Mouse (Mus musculus) forebrain, embryonic 16.5 days (tissue): Measurements from ENCODE around the gene Vgll1. TPM values are rescaled to one million over a fixed set of nuclear protein-coding genes. Genes with fewer than 3 reads are reported as not detected.

Experiments
- ATAC-seq: fragments of 200-750 bp; cut with Nextera tagmentation; 2 replicates; pipeline ENCODE4 v1.8.0; 2017; ENCODE audit warnings: mild to moderate bottlenecking, moderate library complexity
- H3K27ac ChIP-seq: fragments of 300-500 bp; sonication (generic); 2 replicates; pipeline ENCODE4 v1.5.1; 2014; ENCODE audit warnings: low read length, control low read depth
- H3K27me3 ChIP-seq: fragments of 300-500 bp; sonication (generic); replicated peaks from 2 replicates; pipeline ENCODE4 v1.6.1; 2014; ENCODE audit warnings: low read length; ENCODE audit not compliant: control insufficient read depth, insufficient read depth
- H3K36me3 ChIP-seq: fragments of 300-500 bp; sonication (generic); 2 replicates; pipeline ENCODE4 v1.6.1; 2014; ENCODE audit not compliant: control insufficient read depth, insufficient read depth
- H3K4me1 ChIP-seq: fragments of 300-500 bp; sonication (generic); replicated peaks from 2 replicates; pipeline ENCODE4 v1.6.1; 2014; ENCODE audit warnings: low read length; ENCODE audit not compliant: control insufficient read depth, insufficient read depth
- H3K4me2 ChIP-seq: fragments of 300-500 bp; sonication (generic); 2 replicates; pipeline ENCODE4 v1.6.1; 2014; ENCODE audit warnings: mild to moderate bottlenecking, low read length, control low read depth
- H3K4me3 ChIP-seq: fragments of 300-500 bp; sonication (generic); replicated peaks from 2 replicates; pipeline ENCODE4 v1.5.1; 2014; ENCODE audit warnings: mild to moderate bottlenecking, low read length, control low read depth
- H3K9ac ChIP-seq: fragments of 300-500 bp; sonication (generic); replicated peaks from 2 replicates; pipeline ENCODE4 v1.6.1; 2014; ENCODE audit warnings: low read depth, low read length, control low read depth
- H3K9me3 ChIP-seq: fragments of 300-500 bp; sonication (generic); 2 replicates; pipeline ENCODE4 v1.6.1; 2016; ENCODE audit warnings: low read length; ENCODE audit not compliant: control insufficient read depth
- WGBS: fragments of 180-500 bp; shearing (Covaris S2); extraction: QIAGEN DNeasy Blood & Tissue Kit; methylation state at CpG from one replicate; pipeline ENCODE4 v1.1.7; 2014; 5-methylcytosine and 5-hydroxymethylcytosine counted together
- polyA plus RNA-seq: library from polyadenylated mRNA; unstranded; fragments of >200 nt; fragmentation: Nextera tagmentation; extraction: Ambion mirVana; gene quantifications from 2 replicates; pipeline ENCODE4 v1.2.1, GENCODE M21; 2015

The Vgll1 gene
- not detected in 2 replicates for polyA plus RNA-seq

GRCm38 (mm10) chrX:57087806-57088205 is at the start of gene Vgll1:
Vgll1 (plus strand) TSS chrX:57088106.
- ATAC-seq, result no peak
- Histone ChIP-seq H3K27ac (no peak within 1 kb of the TSS), H3K4me2 (no peak within 1 kb of the TSS), H3K36me3 (no peaks in the 10 kb centered on the region), H3K9ac (no peak within 1 kb of the TSS), H3K27me3 (no peaks in the 10 kb centered on the region), H3K4me3 (no peak within 1 kb of the TSS), H3K4me1 (no peaks in the 10 kb centered on the region), H3K9me3 (no peaks in the 10 kb centered on the region)
- 81% methylated on average over 4 of the region's 4 CpGs for WGBS

DNA sequence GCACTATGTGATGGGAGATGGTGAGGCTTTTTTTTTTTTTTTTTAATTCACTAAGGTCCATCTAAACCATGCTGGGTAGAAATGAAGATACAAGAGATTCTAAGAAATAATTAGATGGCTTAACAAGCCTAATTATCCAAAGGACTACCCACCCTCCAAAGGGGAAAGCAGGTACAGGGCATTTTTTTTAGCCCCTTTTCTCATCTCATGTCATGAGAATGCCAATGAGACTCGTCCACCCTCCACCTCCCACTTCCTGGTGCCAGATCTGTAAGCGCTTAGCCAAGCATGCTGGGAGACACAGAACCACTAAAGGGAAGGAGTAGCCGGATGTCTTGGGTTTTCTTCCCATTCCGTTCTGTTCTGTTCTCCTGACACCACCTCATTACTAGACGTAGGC is 45.1 kb upstream of the Vgll1 start, which contains the start of gene Brs3:
TSS of gene Brs3 (plus strand) at position 301 of the 400 bp plus-strand sequence.
- H3K4me1 ChIP-seq, result no peaks in the 10 kb centered on the region
- no peak within 1 kb of the TSS for H3K9ac ChIP-seq
- no peak within 1 kb of the TSS for H3K4me3 ChIP-seq
- H3K4me2 ChIP-seq, result no peak within 1 kb of the TSS
- no peak within 1 kb of the TSS for H3K27ac ChIP-seq
- 77% methylated on average over 5 of the region's 5 CpGs for WGBS
- no peak for ATAC-seq
- H3K9me3 ChIP-seq, result no peaks in the 10 kb centered on the region
- H3K36me3 ChIP-seq, result no peaks in the 10 kb centered on the region
- no peaks in the 10 kb centered on the region for H3K27me3 ChIP-seq

GRCm38 (mm10) chrX:57043869-57044268 is 44.0 kb upstream of the Vgll1 start:
- no peaks in the 10 kb centered on the region for H3K27me3 ChIP-seq
- H3K4me2 ChIP-seq, result no peak overlapping the region
- 63% methylated on average over 6 of the region's 6 CpGs for WGBS
- ATAC-seq, result no peak
- H3K27ac ChIP-seq, result no peak overlapping the region
- H3K36me3 ChIP-seq, result no peaks in the 10 kb centered on the region
- H3K4me1 ChIP-seq, result no peaks in the 10 kb centered on the region
- no peaks in the 10 kb centered on the region for H3K9me3 ChIP-seq
- H3K9ac ChIP-seq, result no peak overlapping the region
- no peak overlapping the region for H3K4me3 ChIP-seq

- peak overlapping the region; percentile 62 for H3K4me3 ChIP-seq
- peak overlapping the region; percentile 95 for H3K27ac ChIP-seq
- peaks cover 8% of the 10 kb centered on the region; the same call in 1 of the 2 replicates for H3K4me1 ChIP-seq
- H3K27me3 ChIP-seq, result no peaks in the 10 kb centered on the region
- H3K36me3 ChIP-seq, result no peaks in the 10 kb centered on the region
- ATAC-seq, result peak; percentile 63
- H3K9me3 ChIP-seq, result no peaks in the 10 kb centered on the region
- H3K9ac ChIP-seq, result peak overlapping the region; percentile 73
- peak overlapping the region; percentile 51 for H3K4me2 ChIP-seq
- 24% methylated on average over 4 of the region's 4 CpGs for WGBS
Measured at GRCm38 (mm10) chrX:57052848-57053173, 35.1 kb upstream of the Vgll1 start.

GRCm38 (mm10) chrX:57053174-57053992 is 34.5 kb upstream of the Vgll1 start, which contains the start of gene Htatsf1:
Htatsf1 (plus strand) TSS chrX:57053583.
- H3K27ac ChIP-seq, result peak within 1 kb of the TSS; percentile 95
- ATAC-seq, result peak; percentile 95
- WGBS, result 24% methylated on average over 77 of the region's 85 CpGs
- peak within 1 kb of the TSS; percentile 61 for H3K4me2 ChIP-seq
- peaks cover 8% of the 10 kb centered on the region; the same call in 1 of the 2 replicates for H3K4me1 ChIP-seq
- no peaks in the 10 kb centered on the region for H3K36me3 ChIP-seq
- H3K4me3 ChIP-seq, result peak within 1 kb of the TSS; percentile 62
- peak within 1 kb of the TSS; percentile 73 for H3K9ac ChIP-seq
- H3K9me3 ChIP-seq, result no peaks in the 10 kb centered on the region
- H3K27me3 ChIP-seq, result no peaks in the 10 kb centered on the region

- Histone ChIP-seq H3K4me3 (peak overlapping the region; percentile 62), H3K9ac (peak overlapping the region; percentile 73), H3K27ac (no peak overlapping the region), H3K9me3 (no peaks in the 10 kb centered on the region), H3K27me3 (no peaks in the 10 kb centered on the region), H3K4me2 (peak overlapping the region; percentile 61), H3K36me3 (no peaks in the 10 kb centered on the region), H3K4me1 (peaks cover 8% of the 10 kb centered on the region; the same call in 1 of the 2 replicates)
- WGBS, result 26% methylated on average over 11 of the region's 11 CpGs
- ATAC-seq, result no peak
Measured at GRCm38 (mm10) chrX:57053993-57054385, 33.9 kb upstream of the Vgll1 start.

GRCm38 (mm10) chrX:57081496-57081895 is 6.4 kb upstream of the Vgll1 start:
- ATAC-seq, result no peak
- Histone ChIP-seq H3K4me3 (no peak overlapping the region), H3K27ac (no peak overlapping the region), H3K4me2 (no peak overlapping the region), H3K9ac (no peak overlapping the region), H3K9me3 (no peaks in the 10 kb centered on the region), H3K4me1 (no peaks in the 10 kb centered on the region), H3K27me3 (no peaks in the 10 kb centered on the region), H3K36me3 (no peaks in the 10 kb centered on the region)
- WGBS, result 82% methylated on average over 5 of the region's 5 CpGs

DNA sequence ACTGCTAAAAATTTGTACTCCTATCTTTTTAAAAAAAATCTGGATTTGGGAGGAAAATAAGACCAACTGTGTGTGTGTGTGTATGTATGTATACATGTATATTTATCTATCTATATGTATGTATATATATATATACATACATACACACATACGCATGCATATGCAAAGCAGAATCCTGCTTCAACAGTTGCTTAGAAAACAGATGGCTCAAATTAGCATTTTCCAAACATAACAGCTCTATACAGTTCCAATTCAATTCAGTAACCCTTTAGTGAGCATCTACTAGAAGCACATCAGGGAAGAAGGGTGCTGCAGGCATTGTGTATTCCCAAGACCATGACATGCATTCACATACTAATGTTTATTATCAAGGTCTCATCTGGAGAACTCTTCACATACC is 15.5 kb downstream of the Vgll1 start:
- Histone ChIP-seq H3K9me3 (no peaks in the 10 kb centered on the region), H3K4me1 (no peaks in the 10 kb centered on the region), H3K27me3 (no peaks in the 10 kb centered on the region), H3K27ac (no peak overlapping the region), H3K4me3 (no peak overlapping the region), H3K4me2 (no peak overlapping the region), H3K9ac (no peak overlapping the region), H3K36me3 (no peaks in the 10 kb centered on the region)
- ATAC-seq, result peak; percentile 72
- WGBS, result 73% methylated on average over 1 of the region's 1 CpGs

DNA sequence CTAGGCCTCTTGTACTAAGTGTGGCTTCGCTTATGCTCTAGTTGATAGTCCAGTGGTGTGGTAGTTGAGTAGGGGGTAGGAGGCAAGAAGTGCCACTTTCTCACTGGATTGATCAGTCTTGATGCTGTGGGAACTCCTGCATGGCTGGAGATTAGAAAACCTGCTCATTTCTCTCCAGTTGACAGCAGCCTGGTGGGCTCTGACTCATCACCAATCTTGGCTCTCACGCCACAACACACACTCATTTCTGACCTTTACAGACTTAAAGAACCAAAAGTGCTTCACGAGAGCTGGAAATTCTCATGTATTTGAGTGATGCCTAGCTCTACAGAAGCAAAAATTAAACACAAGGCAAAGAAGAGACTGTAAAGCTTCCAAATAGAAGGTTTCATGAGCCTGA is 19.1 kb downstream of the Vgll1 start:
- H3K4me1 ChIP-seq, result no peaks in the 10 kb centered on the region
- ATAC-seq, result no peak
- no peak overlapping the region for H3K4me3 ChIP-seq
- H3K9me3 ChIP-seq, result no peaks in the 10 kb centered on the region
- H3K27ac ChIP-seq, result no peak overlapping the region
- no peaks in the 10 kb centered on the region for H3K36me3 ChIP-seq
- WGBS, result 90% methylated on average over 3 of the region's 3 CpGs
- H3K27me3 ChIP-seq, result no peaks in the 10 kb centered on the region
- no peak overlapping the region for H3K9ac ChIP-seq
- H3K4me2 ChIP-seq, result no peak overlapping the region
